Mouse (Mus musculus) megakaryocyte, embryonic 14.5 days (primary cell): ENCODE data around the gene Rita1.

Experiments
- FLI1 ChIP-seq: IDR thresholded peaks from 2 replicates; pipeline ENCODE4 v1.6.1; 2012; ENCODE audit warnings: low read length, inconsistent platforms, mixed read lengths
- GATA1 ChIP-seq: IDR thresholded peaks from 3 replicates; pipeline ENCODE4 v1.6.1; 2012; ENCODE audit warnings: mixed read lengths, low read length, inconsistent platforms, borderline replicate concordance

DNA sequence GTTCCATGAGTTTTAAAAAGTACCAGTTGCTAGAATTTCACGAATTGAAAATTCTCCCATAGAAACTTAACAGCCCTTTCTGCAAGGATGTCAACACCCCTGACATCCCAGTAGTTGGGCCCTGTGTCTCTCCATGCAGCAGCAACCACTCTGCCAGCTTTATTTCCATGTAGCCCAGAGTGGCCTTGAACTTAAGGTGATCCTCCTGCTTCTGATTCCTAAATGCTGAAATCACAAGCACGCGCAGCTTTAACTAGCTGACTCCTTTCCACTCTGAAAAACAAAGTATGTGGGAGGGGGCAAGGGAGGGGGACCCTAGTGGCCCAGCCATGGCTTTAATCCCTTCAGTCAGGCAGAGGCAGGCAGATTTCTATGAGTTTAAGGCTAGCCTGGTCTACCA, 5.1 kb downstream of the Rita1 start:
- TF ChIP-seq GATA1: no peak
- no peak for TF ChIP-seq FLI1
